Mouse (Mus musculus) gastrocnemius, adult 18-20 months (tissue): Measurements from ENCODE around the gene Notch2. TPM values are rescaled to one million over a fixed set of nuclear protein-coding genes. Genes with fewer than 3 reads are reported as not detected.
"Not testable (repeated sequence)": the region's sequence is repeated elsewhere in the genome, so short reads cannot be mapped to it uniquely, and the experiment has no call there.

ENCODE experiments used
- DNase-seq: peaks from one replicate; pipeline ENCODE4 v3.0.0; 2021; ENCODE audit warnings: low spot score
- total RNA-seq, 2 experiments: library from RNA; stranded (reverse); gene quantifications; 2 replicates each; pipeline ENCODE4 v1.2.3; 2021

The Notch2 gene
- total RNA-seq, 2 experiments from 2014 or later: 6.6 to 8.3 TPM

DNA sequence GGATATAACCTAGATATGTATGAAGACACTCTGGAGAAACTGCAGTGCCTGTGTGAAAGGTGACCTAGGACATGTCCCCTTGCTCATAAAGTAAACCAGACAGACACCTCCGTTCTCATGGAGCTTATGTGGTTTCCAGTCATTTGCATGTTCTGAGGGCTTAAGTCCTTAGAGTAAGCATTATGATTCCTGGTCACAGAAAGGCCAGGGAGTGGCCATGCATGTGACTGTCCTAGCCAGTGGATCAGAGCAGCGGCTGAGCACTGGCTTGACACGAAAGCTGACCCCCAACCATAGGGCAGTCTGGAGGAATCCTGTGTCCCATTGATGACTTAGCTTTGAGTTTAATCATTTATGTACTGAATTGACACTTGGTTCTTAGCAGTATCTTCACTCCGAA lies 14.7 kb downstream of the Notch2 start:
- no peak for DNase-seq

DNA sequence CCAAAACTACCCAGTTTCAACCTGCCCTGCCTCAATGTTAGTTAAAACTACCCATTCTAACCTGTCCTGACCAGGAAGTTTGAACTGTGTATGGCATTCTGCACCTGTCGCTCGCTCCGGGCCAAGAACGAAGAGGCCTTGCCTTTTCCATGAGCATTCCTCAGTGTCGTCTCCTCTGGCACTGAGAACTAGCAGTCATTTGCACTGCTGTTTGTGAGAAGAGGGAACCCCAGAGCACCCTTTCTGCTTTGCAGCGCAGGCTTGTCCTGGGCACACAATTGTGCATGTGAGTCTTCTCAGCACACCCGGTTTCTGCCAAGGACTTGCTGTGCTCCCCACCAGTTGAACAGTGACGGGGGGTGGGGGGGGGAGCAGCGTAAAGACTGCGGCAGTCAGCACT lies 15.6 kb downstream of the Notch2 start:
- DNase-seq: peak; percentile 60

DNA sequence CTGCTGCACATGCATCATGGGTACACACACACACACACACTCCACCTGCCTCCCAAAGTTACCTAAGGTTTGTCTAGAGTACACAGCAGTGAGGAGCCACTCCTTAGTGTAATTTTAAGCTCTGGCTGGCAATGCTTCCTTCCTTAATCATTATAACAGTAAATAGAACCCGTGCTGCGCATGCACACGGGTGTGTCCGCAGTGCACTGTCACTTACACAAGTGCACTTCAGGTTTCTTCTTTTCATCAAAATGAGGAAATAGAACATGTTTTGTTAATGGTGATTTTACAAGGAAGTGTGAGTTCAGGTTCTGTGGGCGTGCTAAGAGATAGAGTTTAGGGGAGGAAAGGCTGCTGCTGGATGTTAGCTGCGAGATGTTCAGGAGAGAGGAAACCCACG lies 17.8 kb downstream of the Notch2 start:
- no peak for DNase-seq

DNA sequence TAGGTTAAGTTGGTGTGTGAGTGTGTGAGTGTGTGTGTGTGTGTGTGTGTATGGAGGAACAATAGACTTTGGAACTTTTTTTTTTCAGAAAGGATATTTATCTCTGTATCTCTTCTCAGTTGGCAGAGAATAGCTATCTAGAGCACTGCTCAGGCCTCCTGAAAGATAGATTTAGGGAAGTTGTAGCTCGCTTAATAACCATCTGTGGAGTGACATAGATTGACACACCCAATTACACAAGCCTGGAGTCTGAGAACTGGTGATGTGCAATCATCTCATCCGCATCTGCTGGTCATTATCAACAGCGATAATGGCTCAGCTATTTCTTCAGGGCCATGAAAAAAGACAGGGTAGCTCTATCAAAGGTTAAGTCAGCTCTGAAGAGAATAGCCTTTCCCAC lies 18.9 kb downstream of the Notch2 start:
- DNase-seq: no peak

DNA sequence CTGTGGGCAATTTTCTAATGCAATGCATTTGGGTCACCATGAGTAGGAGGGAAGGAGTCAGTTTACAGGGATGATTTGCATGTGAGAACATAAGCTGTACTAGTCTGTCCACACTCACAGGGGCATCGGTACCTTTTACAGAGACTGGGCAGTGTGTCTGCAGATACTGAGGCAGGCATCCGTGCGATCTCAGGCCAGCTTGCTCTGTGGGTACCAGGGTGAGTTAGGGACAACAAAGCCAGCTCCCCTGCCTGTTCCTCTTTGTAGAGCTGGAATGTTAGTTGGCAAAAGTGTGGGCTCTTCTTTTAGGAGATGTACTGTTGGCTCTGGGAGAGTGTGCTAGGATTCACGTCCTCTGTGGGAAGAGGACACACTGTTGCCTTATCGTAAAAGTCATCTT lies 19.6 kb downstream of the Notch2 start:
- no peak for DNase-seq

DNA sequence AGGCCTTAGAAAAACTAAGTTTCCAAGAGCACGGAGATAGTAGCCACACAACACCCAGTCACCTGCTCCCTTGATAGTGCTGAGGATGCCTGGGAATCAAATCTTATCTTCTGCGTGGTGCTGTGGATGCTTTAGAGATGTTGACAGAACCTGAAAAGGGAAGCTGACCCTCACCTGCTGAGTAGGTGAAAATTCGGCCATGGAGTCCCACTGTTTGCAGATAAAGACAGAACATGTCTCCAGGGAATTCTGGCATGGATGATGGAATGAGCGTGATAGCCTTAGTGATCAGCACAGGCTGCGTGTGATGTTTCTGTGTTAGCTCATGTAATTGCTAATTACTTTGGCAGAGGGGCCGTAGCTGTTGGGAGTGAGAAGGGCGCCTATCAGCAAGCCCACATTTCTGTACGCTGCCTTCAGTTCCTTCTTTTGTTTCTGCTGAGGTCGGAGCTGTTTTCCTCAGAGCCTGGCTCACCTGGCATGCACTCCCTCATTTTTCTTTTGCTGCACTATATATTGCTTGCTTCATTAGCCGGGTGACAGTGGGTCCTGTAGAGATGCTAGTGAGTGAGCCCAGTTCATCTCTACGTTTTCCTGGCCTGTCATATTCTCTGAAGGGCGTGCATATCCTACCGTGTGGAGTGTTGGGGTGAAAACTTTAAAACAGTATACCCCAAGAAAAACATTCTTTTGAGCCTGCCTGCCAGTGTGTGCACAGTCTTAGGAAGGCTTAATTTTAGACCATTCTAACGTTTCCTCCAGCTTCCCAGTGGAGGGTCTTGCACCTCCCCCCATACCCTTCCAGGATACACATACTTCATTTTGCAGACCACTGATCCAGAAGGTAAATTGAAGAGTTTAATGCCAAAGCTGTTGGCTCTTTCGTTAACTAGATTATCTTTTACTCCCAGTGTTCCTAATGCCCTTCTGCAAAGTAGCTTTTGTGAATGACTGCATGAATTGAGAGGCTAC lies 21.6 kb downstream of the Notch2 start:
- DNase-seq: no peak

DNA sequence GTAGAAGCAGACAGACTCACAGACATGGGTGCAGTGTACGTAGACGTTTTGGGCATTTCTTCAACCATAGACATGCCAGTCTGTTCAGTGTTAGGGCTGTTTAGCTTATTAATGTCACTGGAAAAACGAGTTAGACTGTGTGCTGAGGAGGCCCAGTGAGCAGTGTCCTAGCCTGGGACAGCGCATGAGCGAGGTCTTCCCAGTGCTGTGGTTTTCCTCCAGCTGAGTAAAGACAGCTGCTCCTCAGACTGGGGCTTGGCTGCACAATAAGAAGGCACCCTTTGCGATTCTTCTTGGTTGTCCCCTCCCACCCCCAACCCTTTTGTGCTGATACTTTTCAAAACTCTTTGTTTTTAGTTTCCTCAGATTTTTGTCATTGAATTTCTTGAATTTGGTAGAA lies 22.8 kb downstream of the Notch2 start:
- no peak for DNase-seq

DNA sequence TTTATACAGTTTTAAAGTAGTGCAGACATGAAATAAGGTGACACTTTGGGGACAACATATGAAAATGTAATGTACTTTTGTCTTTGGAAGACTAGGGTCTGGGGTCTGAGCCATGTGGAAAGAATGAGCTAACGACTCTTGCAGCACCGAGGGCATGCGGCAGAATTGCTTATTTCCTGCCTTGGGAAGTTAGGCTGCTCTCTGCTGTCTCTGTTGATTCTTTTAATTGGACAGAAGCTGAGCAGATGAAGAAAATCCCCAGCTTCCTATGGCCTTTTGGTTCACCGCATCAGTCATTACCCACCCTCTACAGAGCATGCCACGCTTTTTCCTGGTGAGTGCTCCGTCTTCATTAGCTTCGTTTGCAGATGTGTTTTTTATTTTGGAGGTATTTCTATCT lies 23.8 kb downstream of the Notch2 start:
- no peak for DNase-seq

DNA sequence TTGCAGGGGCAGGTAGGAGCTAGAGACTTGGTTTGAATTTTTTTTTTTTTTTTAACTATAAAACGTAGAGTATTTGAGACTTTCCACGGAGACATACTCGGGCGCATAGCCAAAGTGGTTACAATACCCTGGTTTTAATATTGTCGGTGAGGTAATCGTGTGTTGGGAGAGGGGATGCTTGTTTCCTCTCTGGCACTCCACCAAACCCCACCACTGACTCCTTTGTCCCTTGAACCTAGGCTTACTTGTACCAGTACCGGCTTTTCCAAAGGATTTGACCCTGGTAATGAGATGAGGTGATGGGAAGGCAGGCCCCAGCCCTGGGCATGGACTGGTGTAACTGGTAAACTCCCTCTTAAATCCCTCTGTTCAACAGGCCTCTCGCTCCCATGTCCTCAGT lies 25.3 kb downstream of the Notch2 start:
- no peak for DNase-seq

DNA sequence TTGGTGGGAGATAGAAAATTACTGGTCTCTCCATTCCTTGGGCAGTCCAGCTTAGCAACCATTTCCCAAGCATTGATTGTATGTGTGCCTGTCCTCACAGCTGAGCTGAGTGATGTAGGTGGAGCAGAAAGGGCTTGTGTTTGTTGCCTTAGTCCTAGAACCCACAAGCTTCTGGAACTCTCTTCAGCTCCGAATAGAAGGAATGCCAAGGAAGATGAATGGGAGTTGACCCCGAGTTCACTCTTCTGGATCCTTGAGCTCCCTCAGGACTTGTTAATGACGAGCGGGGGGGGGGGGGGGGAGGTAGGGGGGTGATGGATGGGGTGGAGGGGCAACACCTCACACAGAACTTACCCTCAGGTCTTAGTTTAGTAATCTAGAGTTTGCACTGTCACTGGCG lies 25.9 kb downstream of the Notch2 start:
- DNase-seq: no peak

DNA sequence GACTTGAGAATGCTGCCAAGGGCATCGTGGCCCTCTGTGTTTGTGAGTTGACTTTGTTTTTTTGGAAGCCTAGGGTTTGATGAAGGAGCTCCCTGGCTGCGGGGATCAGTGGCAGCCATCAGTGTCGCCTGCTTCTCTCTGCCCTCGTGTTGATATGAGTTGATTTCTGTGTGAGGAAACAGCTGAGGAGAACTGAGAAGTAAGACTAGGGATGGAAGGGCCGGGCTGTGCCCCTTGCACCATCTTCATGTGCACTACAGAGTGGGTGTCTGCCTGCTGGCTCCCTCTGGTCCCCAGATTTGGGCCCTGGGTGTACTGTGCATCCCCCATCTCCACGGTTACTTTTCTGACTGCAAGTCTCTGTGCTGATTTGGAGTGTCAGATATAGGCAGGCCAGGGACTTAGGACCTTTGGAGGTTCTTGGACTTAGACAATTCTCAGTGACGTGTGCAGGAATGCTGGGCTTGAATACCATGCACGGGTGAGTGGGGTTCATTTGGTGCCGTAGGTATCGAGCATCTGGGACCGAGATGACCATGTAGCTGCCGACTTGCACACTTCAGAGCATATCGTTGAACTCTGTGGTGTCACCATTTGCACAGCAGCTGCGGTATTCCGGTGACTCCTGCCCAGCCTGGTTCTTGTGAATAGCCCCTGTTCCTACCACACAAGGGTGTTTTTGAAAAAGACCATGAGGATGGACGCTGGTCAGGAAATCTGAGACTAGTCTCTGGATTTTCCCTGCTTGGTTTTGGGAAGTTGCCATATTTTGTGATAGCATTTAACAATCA lies 26.5 kb downstream of the Notch2 start:
- no peak for DNase-seq

DNA sequence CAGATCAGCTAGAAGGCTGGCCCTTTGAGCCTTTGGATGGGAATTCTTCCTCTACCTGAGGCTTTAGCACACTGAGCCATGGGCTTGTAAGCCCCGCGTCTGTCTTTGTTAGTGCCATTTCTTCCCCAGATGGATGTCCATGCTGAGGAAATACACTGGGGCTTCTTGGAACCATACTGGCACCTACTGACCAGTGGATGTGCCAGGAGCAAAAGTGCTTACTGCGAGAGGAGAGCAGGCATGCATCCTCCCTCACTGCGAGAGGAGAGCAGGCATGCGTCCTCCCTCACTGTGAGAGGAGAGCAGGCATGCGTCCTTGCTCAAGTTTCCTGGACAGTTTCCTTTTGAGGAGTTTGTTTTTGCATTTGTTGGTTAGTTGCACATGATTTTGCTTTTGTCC lies 27.5 kb downstream of the Notch2 start:
- DNase-seq: no peak

DNA sequence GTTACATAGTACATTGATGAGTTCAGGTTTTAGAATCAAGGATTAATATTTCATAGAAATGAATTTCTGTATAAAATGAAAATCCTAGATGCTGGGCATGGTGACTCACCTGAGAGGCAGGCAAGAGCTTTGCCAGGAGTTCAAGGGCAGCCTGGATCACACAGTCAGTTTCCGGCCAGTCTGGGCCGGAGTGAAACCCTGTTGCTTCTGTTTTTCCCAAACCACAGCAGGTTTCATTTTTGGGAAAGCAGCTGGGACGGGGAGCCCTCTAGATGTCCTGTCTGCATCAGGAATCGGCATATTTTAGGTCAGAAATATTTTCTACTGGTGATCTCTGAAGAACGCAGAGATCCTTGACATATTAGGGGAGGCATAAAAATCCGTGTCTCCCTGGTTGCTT lies 29.0 kb downstream of the Notch2 start:
- DNase-seq: no peak

DNA sequence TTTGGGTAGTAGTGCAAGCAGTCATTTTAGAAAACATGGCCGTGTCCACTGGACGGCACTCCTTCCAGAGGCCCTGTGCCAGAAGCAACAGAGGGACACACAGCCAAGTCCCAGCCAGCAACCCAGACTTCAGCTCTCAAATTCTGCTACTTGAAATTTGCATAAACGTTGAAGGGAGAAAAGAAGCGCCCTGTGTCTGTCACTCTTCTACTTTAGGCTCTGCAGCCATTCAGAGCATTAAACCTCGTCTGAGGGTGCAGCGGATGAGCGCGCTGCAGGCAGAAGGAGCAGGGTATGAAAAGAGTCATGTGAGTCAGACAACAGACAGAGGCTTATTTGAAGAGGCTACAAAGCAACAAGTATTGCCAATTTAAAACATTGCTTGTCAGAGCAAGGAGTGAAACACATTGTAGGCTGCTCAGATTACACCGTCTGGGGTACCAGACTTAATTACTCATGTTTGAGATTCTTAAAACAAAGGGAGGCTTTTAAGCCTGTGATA lies 29.7 kb downstream of the Notch2 start:
- DNase-seq: peak; percentile 74

DNA sequence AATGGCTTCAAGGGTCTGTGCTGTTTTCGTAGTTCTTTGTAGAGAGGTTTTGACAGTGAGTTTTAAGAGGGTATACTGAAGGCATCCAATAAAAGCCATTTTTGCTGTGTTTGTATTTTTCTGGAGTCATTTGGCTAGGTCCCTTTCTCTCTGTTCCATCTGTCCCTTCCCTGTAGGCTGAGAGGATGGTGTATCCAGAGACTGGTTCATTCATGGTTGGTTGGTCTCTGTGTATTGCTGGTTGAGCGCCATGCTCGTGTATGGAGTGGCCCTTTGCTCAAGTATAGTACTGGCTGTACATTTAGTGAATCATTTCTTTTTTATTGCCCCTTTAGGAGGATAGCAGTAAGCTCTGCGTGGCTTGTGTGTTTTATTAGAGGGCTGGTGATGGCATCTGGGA lies 30.3 kb downstream of the Notch2 start:
- no peak for DNase-seq

DNA sequence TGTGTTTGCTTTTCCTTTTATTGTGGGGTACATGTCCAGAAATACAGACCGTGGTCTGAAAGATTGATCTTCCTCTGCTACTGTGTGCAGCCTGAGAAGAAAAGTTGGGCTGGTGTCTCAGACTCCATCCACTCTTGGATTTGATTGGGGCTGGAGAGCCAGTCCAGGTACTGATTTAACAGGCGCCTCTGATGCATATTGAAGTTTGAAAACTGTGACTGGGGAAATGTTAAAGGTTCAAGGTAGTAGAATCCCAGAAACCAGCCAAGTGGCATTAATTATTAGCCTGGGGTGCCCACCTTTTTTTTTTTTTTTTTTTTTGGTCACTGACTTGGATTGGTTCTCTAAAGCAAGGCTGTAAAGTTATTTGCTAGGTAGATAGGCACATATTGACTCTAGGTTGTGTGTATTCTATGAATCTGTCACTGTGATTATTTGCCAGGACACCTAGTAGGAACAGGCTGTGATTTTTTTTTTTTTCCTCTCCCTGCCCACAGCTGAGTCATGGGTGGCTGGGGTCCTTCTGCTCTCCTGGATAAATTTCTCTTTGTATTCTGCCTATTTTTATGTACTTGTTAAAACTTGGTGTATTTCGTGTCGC lies 31.5 kb downstream of the Notch2 start:
- no peak for DNase-seq

DNA sequence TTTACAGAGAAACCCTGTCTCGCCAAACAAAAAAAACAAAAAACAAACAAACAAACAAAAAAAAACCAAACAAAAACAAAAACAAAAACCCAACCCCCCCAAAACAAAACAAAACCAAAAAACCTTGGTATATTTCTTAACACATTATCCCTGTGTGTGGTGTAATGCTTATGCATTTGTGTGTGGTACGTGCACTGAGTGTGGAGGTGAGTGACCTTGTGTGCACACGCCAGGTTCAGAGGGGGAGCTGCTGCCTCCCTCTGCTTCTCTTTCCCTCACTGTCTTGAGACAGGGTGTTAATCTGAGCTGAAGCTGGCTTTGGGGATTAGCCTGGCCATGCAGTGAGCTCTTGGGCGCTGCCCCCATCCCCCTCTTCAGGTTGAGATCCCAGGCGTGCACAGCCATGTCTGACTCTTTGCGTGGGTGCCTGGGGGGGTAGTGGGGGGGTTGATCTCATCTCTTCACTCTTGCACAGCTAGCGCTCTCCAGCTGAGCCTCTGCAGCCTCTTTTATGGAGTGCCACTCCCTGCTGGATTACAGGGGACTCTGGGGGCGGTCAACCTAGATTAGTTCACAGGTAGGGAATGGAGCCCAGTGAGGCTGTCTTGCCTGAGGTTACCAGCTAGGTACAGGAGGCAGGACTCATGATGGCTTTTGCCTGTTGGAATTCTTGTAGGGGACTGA lies 32.3 kb downstream of the Notch2 start:
- no peak for DNase-seq

DNA sequence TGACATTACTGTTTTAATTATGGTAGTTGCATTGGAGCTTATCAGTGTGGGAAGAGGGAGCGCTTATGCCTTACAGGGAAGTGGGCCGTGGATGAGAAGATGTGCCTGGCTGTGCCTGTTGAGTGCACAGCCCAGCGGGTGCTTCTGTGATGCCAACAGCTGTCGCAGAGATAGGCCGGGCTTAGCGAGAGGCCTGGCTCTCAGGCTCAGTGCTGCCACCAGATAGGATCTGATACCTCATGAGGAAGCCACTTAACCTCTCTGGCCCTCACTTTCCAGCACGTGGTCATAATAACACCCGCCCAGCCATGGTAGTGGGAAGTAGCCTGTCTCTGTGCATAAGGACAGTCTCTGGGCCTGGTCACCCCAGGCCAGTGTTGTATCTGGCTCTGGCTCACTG lies 33.0 kb downstream of the Notch2 start:
- DNase-seq: no peak

DNA sequence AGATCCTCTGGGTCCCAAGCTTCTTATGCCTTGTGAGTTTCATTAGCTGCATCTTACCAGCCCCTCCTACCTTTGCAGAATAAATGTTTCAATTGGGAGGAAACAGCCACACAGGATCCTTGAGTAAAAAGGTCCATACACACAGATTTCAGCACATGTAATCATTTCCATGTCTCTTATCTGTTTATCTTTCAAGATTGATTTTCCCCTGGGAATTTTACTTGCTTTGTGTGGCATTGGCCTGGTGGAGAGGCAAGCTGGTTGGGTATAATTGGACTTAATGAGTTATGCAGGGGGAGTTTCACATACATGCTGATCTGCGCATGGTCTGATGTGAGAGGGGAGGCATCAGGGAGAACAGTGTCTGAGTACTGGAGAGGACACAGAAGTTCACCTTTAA lies 36.3 kb downstream of the Notch2 start:
- DNase-seq: no peak

DNA sequence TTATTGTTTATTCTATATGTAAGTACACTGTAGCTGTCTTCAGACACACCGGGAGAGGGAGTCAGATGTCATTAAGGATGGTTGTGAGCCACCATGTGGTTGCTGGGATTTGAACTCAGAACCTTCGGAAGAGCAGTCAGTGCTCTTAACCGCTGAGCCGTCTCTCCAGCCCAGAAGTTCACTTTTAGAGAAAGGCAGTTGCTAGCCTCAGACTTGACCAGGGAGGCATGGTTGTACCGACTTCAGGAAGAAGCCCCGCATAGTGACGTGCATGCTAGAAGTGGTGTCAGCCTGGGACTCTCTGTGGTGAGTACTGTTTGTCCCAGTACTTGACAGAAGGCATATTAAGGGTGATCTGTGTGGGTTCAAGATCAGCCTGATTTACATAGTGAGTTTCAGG lies 36.8 kb downstream of the Notch2 start:
- not testable (repeated sequence) for DNase-seq
